Mouse (Mus musculus) forebrain, embryonic 13.5 days (tissue): Measurements from ENCODE around the gene Gna11. TPM values are rescaled to one million over a fixed set of nuclear protein-coding genes. Genes with fewer than 3 reads are reported as not detected.

Source experiments
- ATAC-seq: fragments of 200-750 bp; cut with Nextera tagmentation; 2 replicates; pipeline ENCODE4 v1.8.0; 2017
- H3K27ac ChIP-seq: fragments of 300-500 bp; sonication (generic); 2 replicates; pipeline ENCODE4 v1.5.1; 2015; ENCODE audit warnings: inconsistent platforms, mild to moderate bottlenecking, moderate library complexity
- H3K27me3 ChIP-seq: fragments of 300-500 bp; sonication (generic); 2 replicates; pipeline ENCODE4 v1.6.1; 2015; ENCODE audit warnings: mild to moderate bottlenecking, inconsistent platforms
- H3K36me3 ChIP-seq: fragments of 300-500 bp; sonication (generic); 2 replicates; pipeline ENCODE4 v1.6.1; 2015; ENCODE audit warnings: mild to moderate bottlenecking, inconsistent platforms; ENCODE audit not compliant: poor library complexity, severe bottlenecking
- H3K4me1 ChIP-seq: fragments of 300-500 bp; sonication (generic); 2 replicates; pipeline ENCODE4 v1.6.1; 2015; ENCODE audit warnings: inconsistent platforms
- H3K4me2 ChIP-seq: fragments of 300-500 bp; sonication (generic); 2 replicates; pipeline ENCODE4 v1.6.1; 2015; ENCODE audit warnings: inconsistent platforms, mild to moderate bottlenecking, moderate library complexity
- H3K4me3 ChIP-seq: fragments of 300-500 bp; sonication (generic); 2 replicates; pipeline ENCODE4 v1.5.1; 2015; ENCODE audit warnings: mild to moderate bottlenecking, inconsistent platforms
- H3K9ac ChIP-seq: fragments of 300-500 bp; sonication (generic); 2 replicates; pipeline ENCODE4 v1.6.1; 2015; ENCODE audit warnings: mild to moderate bottlenecking, inconsistent platforms
- H3K9me3 ChIP-seq: fragments of 300-500 bp; sonication (generic); replicated peaks from 2 replicates; pipeline ENCODE4 v1.6.1; 2016; ENCODE audit warnings: inconsistent platforms
- WGBS: fragments of 180-500 bp; shearing (Covaris S2); methylation state at CpG from one replicate; pipeline ENCODE4 v1.1.7; 2015; 5-methylcytosine and 5-hydroxymethylcytosine counted together
- polyA plus RNA-seq: library from polyadenylated mRNA; unstranded; fragments of >200 nt; fragmentation: Nextera tagmentation; extraction: Ambion mirVana; gene quantifications from 2 replicates; pipeline ENCODE4 v1.2.1, GENCODE M21; 2015

The Gna11 gene
- polyA plus RNA-seq, 1 experiment from 2014 or later: 79.0 TPM

DNA sequence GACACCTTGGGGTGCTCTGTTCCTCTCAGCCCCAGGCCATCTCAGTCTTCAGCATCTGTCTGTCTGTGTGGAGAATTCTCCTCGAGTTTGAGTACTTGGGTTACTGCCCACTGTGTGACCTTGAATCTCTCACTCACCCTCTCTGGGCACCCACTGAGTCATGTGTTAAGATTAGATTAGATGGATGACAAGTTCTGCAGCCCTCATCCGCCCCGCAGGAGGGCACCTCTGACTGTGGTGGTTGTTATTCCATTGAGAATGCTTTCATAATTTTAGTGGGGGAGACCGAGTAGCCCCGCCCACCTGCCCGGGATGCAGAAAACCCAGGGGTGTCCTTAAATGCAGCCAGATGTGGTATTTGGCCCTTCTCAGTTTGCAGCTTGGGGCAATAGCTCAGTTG is 18.5 kb upstream of the Gna11 start:
- Histone ChIP-seq H3K27ac (no peak overlapping the region), H3K36me3 (peaks cover 59% of the 10 kb centered on the region), H3K4me1 (peaks cover 70% of the 10 kb centered on the region), H3K4me3 (no peak overlapping the region), H3K9ac (no peak overlapping the region), H3K4me2 (peak overlapping the region; percentile 42; the same call in 1 of the 2 replicates), H3K9me3 (no peaks in the 10 kb centered on the region), H3K27me3 (peaks cover 44% of the 10 kb centered on the region)
- no peak for ATAC-seq
- 60% methylated on average over 6 of the region's 6 CpGs for WGBS

DNA sequence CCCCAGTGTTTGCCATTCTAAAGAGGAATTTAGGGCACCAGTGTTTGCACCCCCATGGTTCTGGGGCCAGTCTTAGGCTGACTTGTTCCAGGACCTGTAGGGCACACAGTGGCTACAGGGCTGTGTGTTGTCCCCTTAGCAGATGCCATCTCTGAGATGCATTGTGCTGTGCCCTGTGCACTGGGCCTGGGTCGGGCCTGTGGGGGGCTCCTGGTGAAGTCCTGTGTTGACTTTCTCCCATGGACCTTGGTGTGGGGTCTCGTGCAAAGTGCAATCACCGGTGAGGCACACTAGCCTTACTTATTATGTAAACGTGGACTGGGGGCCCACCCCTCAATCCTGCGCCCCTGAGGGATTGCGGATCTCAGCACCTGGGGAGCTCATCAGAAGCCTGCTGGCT is 17.4 kb upstream of the Gna11 start:
- H3K36me3 ChIP-seq: peaks cover 59% of the 10 kb centered on the region
- H3K9me3 ChIP-seq: no peaks in the 10 kb centered on the region
- peak overlapping the region; percentile 34 for H3K4me2 ChIP-seq
- peak overlapping the region; percentile 30 for H3K9ac ChIP-seq
- H3K27ac ChIP-seq: no peak overlapping the region
- no peak for ATAC-seq
- no peak overlapping the region; the same call in 1 of the 2 replicates for H3K4me3 ChIP-seq
- H3K4me1 ChIP-seq: peaks cover 60% of the 10 kb centered on the region
- WGBS: 74% methylated on average over 6 of the region's 6 CpGs
- H3K27me3 ChIP-seq: peaks cover 36% of the 10 kb centered on the region

DNA sequence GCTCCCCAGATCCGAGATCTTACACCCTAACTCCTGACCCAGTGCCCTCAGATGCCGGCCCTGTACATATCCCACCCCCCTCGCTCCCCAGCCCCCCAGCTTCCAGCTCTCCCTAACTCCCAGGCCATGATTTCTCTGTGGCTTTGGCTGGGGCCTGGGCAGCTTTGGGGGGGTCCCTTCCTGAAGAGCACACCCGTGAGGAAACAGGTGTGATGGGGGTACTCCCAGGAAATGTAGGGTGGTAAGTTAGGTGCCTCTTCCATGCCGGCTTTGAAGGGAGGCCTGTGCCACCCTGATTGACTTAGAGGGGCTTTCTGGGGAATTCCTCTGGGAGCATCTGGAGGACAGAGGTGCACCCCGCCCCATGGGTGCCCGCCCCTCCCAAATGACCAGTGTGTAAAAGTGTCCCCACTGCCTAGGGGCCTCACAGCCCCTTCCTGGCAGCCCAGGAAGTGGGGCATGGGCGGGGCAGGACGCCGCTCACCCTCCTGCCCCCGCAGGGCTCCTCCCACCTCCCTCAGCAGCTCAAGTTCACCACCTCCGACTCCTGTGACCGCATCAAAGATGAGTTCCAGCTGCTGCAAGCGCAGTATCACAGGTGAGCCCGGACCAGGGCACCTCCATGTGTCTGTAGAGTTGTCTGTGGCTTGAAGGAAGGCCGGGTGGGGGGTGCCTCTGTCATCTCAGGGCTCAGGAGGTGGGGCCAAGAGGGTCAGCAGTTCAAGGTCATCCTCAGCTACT is 15.9 kb upstream of the Gna11 start:
- peak overlapping the region; percentile 92 for H3K27ac ChIP-seq
- H3K9me3 ChIP-seq: 0 out of 2 replicates have a peak, but pooled peaks cover 3% of the 10 kb centered on the region
- H3K9ac ChIP-seq: peak overlapping the region; percentile 99
- peaks cover 21% of the 10 kb centered on the region for H3K27me3 ChIP-seq
- 34% methylated on average over 16 of the region's 16 CpGs for WGBS
- H3K4me3 ChIP-seq: peak overlapping the region; percentile 88
- peak overlapping the region; percentile 92 for H3K4me2 ChIP-seq
- no peak for ATAC-seq
- H3K4me1 ChIP-seq: peaks cover 60% of the 10 kb centered on the region
- peaks cover 44% of the 10 kb centered on the region for H3K36me3 ChIP-seq

DNA sequence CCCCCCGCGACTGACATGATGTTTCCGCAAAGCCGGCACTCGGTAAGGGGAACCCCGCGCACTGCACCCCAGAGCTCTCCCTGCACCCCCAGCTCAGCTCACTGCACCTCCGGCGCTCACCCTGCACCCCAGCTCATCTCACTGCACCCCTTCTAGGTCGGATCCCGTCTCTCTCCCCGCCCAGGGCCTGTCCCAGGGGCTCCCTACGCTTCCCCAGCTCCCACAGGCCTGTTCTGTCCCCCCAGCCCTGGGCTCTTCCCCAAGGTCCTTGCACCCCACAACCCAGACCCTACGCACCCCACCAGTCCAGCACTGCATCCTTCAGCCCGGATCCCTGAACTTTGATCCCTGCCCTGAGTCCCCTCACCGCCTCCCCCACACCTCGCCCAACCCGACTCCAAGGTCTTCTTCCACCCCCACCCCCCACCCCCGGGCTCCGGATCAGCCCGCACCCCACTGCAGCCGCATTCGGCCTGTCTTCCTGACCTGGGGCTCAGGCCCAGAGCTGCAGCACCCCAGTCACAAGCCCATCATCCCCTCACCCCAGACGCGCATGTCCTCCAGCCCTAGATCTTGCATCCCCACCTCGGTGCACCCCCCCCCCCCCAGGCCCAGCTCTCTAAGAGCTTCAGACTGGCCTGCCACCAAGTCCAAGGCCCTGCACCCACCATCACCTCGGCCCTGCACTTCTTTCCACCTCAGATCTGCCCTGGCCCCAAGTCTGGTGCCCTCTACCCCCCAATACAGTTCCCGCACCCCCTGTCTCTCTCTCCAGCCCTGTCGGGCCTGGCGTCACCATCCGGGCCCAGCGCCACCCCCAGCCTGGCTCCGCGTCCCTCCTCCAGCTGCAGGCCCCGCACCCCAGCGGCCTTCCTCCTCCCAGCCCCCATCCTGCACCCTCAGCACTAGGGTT is 14.9 kb upstream of the Gna11 start:
- Histone ChIP-seq H3K4me3 (peak overlapping the region; percentile 88), H3K4me1 (peaks cover 49% of the 10 kb centered on the region), H3K27me3 (peaks cover 11% of the 10 kb centered on the region), H3K9me3 (0 out of 2 replicates have a peak, but pooled peaks cover 3% of the 10 kb centered on the region), H3K4me2 (peak overlapping the region; percentile 92), H3K9ac (peak overlapping the region; percentile 99), H3K36me3 (peaks cover 34% of the 10 kb centered on the region), H3K27ac (peak overlapping the region; percentile 92)
- ATAC-seq: peak; percentile 46
- under 1% methylated on average over 35 of the region's 36 CpGs for WGBS

DNA sequence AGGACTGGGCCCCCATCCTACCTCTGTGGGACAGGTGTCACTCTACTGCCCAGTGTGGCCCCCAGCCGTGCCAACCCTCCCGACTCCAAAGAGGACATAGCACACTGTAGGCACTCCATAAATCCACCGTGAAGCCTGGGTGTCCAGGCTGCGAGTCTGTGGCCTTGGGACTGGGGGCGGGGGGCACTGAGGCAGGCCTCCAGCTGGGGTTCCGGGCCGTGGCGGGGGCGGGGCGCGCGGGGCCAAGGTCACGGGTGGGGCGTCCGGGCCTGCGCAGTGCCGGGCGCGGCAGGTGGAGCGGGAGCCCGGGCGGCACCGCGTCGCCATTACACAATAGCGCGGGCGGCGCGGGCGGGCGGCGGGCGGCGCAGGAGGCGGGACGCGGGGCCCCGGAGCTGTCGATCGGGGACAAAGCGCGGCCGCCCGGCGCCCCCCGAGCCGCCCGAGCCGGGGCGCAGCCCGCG is 14.2 kb upstream of the Gna11 start, which contains the start of gene Aes:
TSS of gene Aes (plus strand) at position 326 of the 464 bp plus-strand sequence.
- H3K36me3 ChIP-seq: peaks cover 27% of the 10 kb centered on the region
- peak within 1 kb of the TSS; percentile 92 for H3K27ac ChIP-seq
- peak within 1 kb of the TSS; percentile 92 for H3K4me2 ChIP-seq
- peaks cover 44% of the 10 kb centered on the region for H3K4me1 ChIP-seq
- peak within 1 kb of the TSS; percentile 88 for H3K4me3 ChIP-seq
- WGBS: 1% methylated on average over 20 of the region's 53 CpGs
- ATAC-seq: peak; percentile 77
- peaks cover 4% of the 10 kb centered on the region; the same call in 1 of the 2 replicates for H3K27me3 ChIP-seq
- 0 out of 2 replicates have a peak, but pooled peaks cover 3% of the 10 kb centered on the region for H3K9me3 ChIP-seq
- H3K9ac ChIP-seq: peak within 1 kb of the TSS; percentile 99

DNA sequence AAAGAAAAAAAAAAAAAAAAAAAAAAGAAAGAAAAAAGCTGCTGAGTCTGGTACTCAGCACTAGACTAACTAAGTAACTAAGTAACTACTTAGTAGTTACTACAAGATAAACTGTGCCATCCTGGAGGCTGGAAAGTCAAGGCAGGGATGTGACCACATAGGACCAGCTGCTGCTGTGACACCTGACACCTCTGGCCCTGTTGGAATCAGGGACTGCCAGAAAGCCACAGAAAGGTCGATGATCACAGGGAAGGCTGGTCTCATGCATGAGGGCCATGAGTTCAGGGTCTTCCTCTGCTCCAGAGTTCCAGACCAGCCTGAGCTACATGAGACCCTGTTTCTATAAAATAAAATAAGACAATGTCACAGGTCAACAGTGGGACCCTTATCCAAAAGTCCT is 12.5 kb upstream of the Gna11 start:
- H3K9ac ChIP-seq: no peak overlapping the region
- no peak overlapping the region for H3K4me3 ChIP-seq
- peaks cover 29% of the 10 kb centered on the region for H3K4me1 ChIP-seq
- H3K4me2 ChIP-seq: no peak overlapping the region
- no peaks in the 10 kb centered on the region for H3K27me3 ChIP-seq
- WGBS: 71% methylated on average over 1 of the region's 1 CpGs
- peaks cover 6% of the 10 kb centered on the region; the same call in 1 of the 2 replicates for H3K9me3 ChIP-seq
- no peak overlapping the region for H3K27ac ChIP-seq
- peaks cover 14% of the 10 kb centered on the region for H3K36me3 ChIP-seq
- ATAC-seq: no peak

DNA sequence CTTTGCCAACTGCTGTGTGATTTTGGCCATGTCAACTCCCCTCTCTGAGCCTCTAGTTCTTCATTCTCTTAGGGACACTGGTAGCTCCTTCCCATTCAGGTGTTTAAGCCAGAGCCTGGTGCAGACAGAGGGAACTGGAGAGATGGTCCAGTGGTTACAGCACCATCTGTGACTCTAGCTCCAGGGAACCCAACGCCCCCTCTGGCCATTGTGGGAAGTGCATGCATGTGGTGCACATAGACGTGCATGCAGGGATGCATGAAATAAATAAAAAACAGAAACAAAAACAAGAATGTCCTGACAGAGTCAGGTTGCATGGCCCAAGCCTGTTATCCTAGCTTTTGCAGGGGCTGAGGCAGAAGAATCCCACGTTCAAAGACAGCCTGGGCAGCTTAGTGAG is 11.3 kb upstream of the Gna11 start:
- Histone ChIP-seq H3K4me1 (peaks cover 17% of the 10 kb centered on the region), H3K4me3 (no peak overlapping the region), H3K9me3 (peaks cover 6% of the 10 kb centered on the region; the same call in 1 of the 2 replicates), H3K27ac (no peak overlapping the region), H3K4me2 (no peak overlapping the region), H3K36me3 (peaks cover 4% of the 10 kb centered on the region), H3K9ac (no peak overlapping the region), H3K27me3 (no peaks in the 10 kb centered on the region)
- whole genome bisulfite sequencing: 87% methylated on average over 3 of the region's 3 CpGs
- no peak for ATAC-seq

DNA sequence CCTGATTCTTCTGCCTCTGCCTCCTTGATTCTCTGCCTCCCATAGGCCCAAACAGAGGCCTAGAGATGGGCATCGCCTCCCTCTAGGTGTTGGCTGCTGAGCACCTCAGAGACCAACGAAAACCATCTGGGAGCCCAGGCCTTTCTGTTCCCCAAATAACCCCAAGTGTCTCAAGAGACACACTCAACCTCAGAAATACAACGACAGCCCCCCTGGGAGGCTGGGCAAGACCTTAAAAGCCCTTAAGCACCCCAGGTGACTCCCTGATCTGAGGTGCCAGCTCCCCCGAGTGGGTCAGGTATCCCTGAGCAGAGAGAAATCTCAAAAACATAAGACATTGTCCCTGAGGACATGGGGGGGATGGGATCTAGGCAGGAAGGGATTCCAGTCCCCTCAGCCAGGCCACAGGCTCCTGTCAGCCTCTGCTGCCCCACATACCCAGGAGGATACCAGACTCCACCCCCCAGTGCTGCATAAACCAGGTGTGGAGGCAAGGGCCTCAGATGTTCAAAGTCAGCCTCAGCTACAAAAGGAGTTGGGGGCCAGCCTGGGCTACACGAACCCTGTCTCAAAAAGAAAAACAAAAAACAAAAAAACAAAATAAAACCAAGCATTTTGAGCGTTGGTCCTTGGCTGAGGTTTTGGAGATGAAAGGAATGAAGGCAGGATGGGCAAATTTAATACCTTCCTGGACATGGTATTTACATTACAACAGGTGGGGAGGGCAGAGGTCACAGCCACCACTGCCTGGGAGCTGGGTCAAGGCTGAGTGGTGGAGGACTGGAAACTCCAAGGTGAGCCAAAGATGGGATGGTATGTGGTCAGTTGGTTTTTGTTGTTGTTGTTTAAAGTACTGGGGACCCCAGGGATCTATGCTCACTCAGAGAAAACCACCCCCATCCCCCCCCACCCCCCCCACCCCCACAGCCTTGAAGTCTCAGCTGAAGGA is 9.1 kb upstream of the Gna11 start:
- Histone ChIP-seq H3K4me3 (no peak overlapping the region), H3K9me3 (peaks cover 6% of the 10 kb centered on the region; the same call in 1 of the 2 replicates), H3K4me2 (no peak overlapping the region), H3K36me3 (no peaks in the 10 kb centered on the region), H3K27me3 (no peaks in the 10 kb centered on the region), H3K9ac (no peak overlapping the region), H3K4me1 (0 out of 2 replicates have a peak, but pooled peaks cover 5% of the 10 kb centered on the region), H3K27ac (no peak overlapping the region)
- ATAC-seq: no peak
- 88% methylated on average over 6 of the region's 6 CpGs for WGBS

DNA sequence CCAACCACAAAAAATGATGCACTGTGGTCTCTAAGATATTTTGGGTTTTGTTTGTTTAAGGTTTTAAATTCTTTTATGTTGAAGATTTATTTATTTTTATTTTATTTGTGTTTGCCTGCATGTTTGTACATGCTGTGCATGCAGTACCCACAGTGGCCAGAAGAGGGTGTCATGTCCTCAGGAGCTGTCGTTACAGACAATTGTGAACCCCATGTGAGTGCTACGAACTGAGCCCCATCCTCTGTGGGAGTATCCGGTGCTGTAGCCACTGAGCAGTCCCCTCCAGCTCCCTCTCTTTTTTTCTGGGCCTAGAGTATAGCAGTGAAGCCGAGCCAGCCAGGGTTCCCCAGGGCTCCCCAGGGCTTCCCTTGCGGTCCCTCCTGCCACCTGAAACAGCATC is 8.2 kb upstream of the Gna11 start:
- Histone ChIP-seq H3K9ac (no peak overlapping the region), H3K27ac (no peak overlapping the region)

DNA sequence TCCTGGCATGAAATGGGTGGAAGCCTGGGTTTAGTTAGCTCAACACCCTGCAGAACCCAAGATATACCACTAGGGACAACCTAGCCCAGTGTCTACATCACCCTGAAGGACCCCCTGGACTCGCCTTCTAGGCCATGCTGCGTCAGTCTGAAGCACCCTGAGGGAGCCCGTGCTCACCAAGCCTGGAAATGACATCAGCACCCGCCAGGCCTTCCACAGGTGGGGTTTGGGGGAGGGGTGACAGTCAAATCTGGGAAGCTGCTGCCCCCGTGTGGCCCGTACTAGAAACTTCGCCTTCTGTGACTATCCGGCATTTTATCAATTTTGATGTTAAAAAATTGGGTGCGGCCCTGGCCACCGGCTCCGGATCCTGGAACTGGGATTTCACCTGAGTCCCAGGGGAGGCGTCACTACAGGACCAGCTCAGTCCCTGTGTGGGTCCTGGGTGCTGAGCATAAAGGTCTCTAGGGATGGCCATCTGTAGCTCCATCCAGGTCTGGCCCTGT is 6.7 kb upstream of the Gna11 start:
- H3K9ac ChIP-seq: no peak overlapping the region

More for the DNA sequence above, 8.2 kb upstream of the Gna11 start:
- no peak for ATAC-seq
- Histone ChIP-seq H3K4me3 (no peak overlapping the region), H3K27me3 (no peaks in the 10 kb centered on the region), H3K9me3 (peaks cover 6% of the 10 kb centered on the region; the same call in 1 of the 2 replicates), H3K4me2 (no peak overlapping the region), H3K36me3 (no peaks in the 10 kb centered on the region), H3K4me1 (no peaks in the 10 kb centered on the region)
- WGBS: 87% methylated on average over 5 of the region's 5 CpGs

DNA sequence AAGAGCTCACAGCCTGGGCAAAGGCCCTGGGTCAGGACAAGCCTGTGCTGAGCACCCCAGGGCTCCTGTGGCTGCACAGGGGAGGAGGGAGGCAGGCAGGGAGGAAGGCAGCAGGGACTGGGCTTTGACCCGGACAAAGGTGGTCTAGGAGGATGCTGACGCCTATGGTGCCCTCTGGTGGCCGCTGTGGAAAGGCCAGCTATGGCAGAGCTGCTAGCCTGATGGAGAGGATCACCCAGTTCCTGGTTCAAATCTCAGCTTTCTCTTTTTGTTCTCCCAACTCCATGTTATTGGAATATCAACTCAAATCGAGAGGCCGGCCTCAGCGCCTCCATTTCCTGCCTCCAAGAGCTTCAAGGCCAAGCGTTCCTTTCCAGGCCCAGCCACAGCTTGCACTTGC is 5.3 kb upstream of the Gna11 start:
- no peaks in the 10 kb centered on the region for H3K36me3 ChIP-seq
- ATAC-seq: no peak
- no peak overlapping the region for H3K4me3 ChIP-seq
- 0 out of 2 replicates have a peak, but pooled peaks cover 6% of the 10 kb centered on the region for H3K4me1 ChIP-seq
- H3K27me3 ChIP-seq: no peaks in the 10 kb centered on the region
- H3K9me3 ChIP-seq: peaks cover 3% of the 10 kb centered on the region; the same call in 1 of the 2 replicates
- WGBS: 8% methylated on average over 7 of the region's 7 CpGs
- H3K27ac ChIP-seq: no peak overlapping the region
- H3K9ac ChIP-seq: no peak overlapping the region
- H3K4me2 ChIP-seq: no peak overlapping the region

More for the DNA sequence above, 6.7 kb upstream of the Gna11 start:
- H3K4me3 ChIP-seq: no peak overlapping the region
- no peaks in the 10 kb centered on the region for H3K36me3 ChIP-seq
- ATAC-seq: peak; percentile 83
- 4% methylated on average over 12 of the region's 12 CpGs for WGBS
- H3K4me1 ChIP-seq: no peaks in the 10 kb centered on the region
- H3K27me3 ChIP-seq: no peaks in the 10 kb centered on the region
- no peak overlapping the region for H3K27ac ChIP-seq
- H3K9me3 ChIP-seq: peaks cover 6% of the 10 kb centered on the region; the same call in 1 of the 2 replicates
- no peak overlapping the region for H3K4me2 ChIP-seq
